Mouse (Mus musculus) lung, adult 2 months (tissue): ENCODE measurements around the gene Brwd1. TPM values are rescaled to one million over a fixed set of nuclear protein-coding genes. Genes with fewer than 3 reads are reported as not detected.

Experiments used
- DNase-seq: peaks from one replicate; pipeline ENCODE4 v3.0.0; 2022
- H3K4me1 ChIP-seq: fragments of 200-500 bp; 2 replicates; pipeline ENCODE4 v1.6.1; 2011; ENCODE audit warnings: low read length; ENCODE audit not compliant: control insufficient read depth, insufficient read depth
- H3K4me3 ChIP-seq: fragments of 200-500 bp; replicated peaks from 2 replicates; pipeline ENCODE3; 2011; ENCODE audit warnings: low read depth, mild to moderate bottlenecking, control low read depth, low read length; ENCODE audit errors: extremely low read depth
- POLR2A ChIP-seq: fragments of 200-500 bp; IDR thresholded peaks from 2 replicates; pipeline ENCODE4 v1.6.1; 2011; ENCODE audit warnings: low read depth, mild to moderate bottlenecking, control low read depth, low read length, borderline replicate concordance; ENCODE audit errors: extremely low read depth
- WGBS: fragments of 180-500 bp; shearing (Covaris S2); methylation state at CpG from one replicate; pipeline ENCODE4 v1.1.7; 2018; 5-methylcytosine and 5-hydroxymethylcytosine counted together
- polyA plus RNA-seq: library from polyadenylated mRNA; depleted of rRNA; stranded (reverse); fragments of >200 nt; gene quantifications from 2 replicates; pipeline ENCODE4 v1.2.3, GENCODE M21; 2012; rRNA removed

Brwd1 gene
- polyA plus RNA-seq, 1 experiment: 27.4 TPM

GRCm38 (mm10) chr16:95943186-95943585 is 139.1 kb downstream of the Brwd1 start:
- peaks cover 10% of the 10 kb centered on the region for H3K4me1 ChIP-seq
- no peak for DNase-seq
- no peak overlapping the region for H3K4me3 ChIP-seq
- WGBS: 83% methylated on average over 6 of the region's 6 CpGs
- TF ChIP-seq POLR2A: no peak

Other genes with a start within 250 kb of the Brwd1 start
- gene Psmg1, start 91.6 kb downstream of the Brwd1 start, polyA plus RNA-seq: 8.5 and 11.0 TPM in 2 replicates
- 27.4 and 38.0 TPM in 2 replicates for gene Hmgn1, start 45.2 kb upstream of the Brwd1 start, polyA plus RNA-seq
- 81.5 and 84.8 TPM in 2 replicates for gene Wrb, start 62.9 kb upstream of the Brwd1 start, polyA plus RNA-seq
- 0.91 and 1.0 TPM in 2 replicates for gene Lca5l, start 109.7 kb upstream of the Brwd1 start, polyA plus RNA-seq
- gene Sh3bgr, start 117.9 kb upstream of the Brwd1 start, polyA plus RNA-seq: 8.4 and 18.2 TPM in 2 replicates
- gene B3galt5, start 153.3 kb upstream of the Brwd1 start, polyA plus RNA-seq: 0.35 TPM in 1 of 2 replicates, not detected in the other